Mouse (Mus musculus) forebrain, embryonic 13.5 days (tissue): ENCODE data around the gene B3gat3. TPM values are rescaled to one million over a fixed set of nuclear protein-coding genes. Genes with fewer than 3 reads are reported as not detected.
A peak's percentile ranks its signal among the peaks of the same experiment; 100 is the strongest.

Experiments used
- ATAC-seq: fragments of 200-750 bp; cut with Nextera tagmentation; 2 replicates; pipeline ENCODE4 v1.8.0; 2017
- H3K27ac ChIP-seq: fragments of 300-500 bp; sonication (generic); 2 replicates; pipeline ENCODE4 v1.5.1; 2015; ENCODE audit warnings: inconsistent platforms, mild to moderate bottlenecking, moderate library complexity
- H3K27me3 ChIP-seq: fragments of 300-500 bp; sonication (generic); 2 replicates; pipeline ENCODE4 v1.6.1; 2015; ENCODE audit warnings: mild to moderate bottlenecking, inconsistent platforms
- H3K36me3 ChIP-seq: fragments of 300-500 bp; sonication (generic); 2 replicates; pipeline ENCODE4 v1.6.1; 2015; ENCODE audit warnings: mild to moderate bottlenecking, inconsistent platforms; ENCODE audit not compliant: poor library complexity, severe bottlenecking
- H3K4me1 ChIP-seq: fragments of 300-500 bp; sonication (generic); 2 replicates; pipeline ENCODE4 v1.6.1; 2015; ENCODE audit warnings: inconsistent platforms
- H3K4me2 ChIP-seq: fragments of 300-500 bp; sonication (generic); 2 replicates; pipeline ENCODE4 v1.6.1; 2015; ENCODE audit warnings: inconsistent platforms, mild to moderate bottlenecking, moderate library complexity
- H3K4me3 ChIP-seq: fragments of 300-500 bp; sonication (generic); 2 replicates; pipeline ENCODE4 v1.5.1; 2015; ENCODE audit warnings: mild to moderate bottlenecking, inconsistent platforms
- H3K9ac ChIP-seq: fragments of 300-500 bp; sonication (generic); 2 replicates; pipeline ENCODE4 v1.6.1; 2015; ENCODE audit warnings: mild to moderate bottlenecking, inconsistent platforms
- H3K9me3 ChIP-seq: fragments of 300-500 bp; sonication (generic); replicated peaks from 2 replicates; pipeline ENCODE4 v1.6.1; 2016; ENCODE audit warnings: inconsistent platforms
- WGBS: fragments of 180-500 bp; shearing (Covaris S2); methylation state at CpG from one replicate; pipeline ENCODE4 v1.1.7; 2015; 5-methylcytosine and 5-hydroxymethylcytosine counted together
- microRNA-seq: library from miRNA; unstranded; fragments of <30 nt; microRNA quantifications from one replicate; pipeline ENCODE4, GENCODE M21; 2016
- polyA plus RNA-seq: library from polyadenylated mRNA; unstranded; fragments of >200 nt; fragmentation: Nextera tagmentation; extraction: Ambion mirVana; gene quantifications from 2 replicates; pipeline ENCODE4 v1.2.1, GENCODE M21; 2015

The B3gat3 gene
- polyA plus RNA-seq, 1 experiment from 2014 or later, result 66.4 TPM

DNA sequence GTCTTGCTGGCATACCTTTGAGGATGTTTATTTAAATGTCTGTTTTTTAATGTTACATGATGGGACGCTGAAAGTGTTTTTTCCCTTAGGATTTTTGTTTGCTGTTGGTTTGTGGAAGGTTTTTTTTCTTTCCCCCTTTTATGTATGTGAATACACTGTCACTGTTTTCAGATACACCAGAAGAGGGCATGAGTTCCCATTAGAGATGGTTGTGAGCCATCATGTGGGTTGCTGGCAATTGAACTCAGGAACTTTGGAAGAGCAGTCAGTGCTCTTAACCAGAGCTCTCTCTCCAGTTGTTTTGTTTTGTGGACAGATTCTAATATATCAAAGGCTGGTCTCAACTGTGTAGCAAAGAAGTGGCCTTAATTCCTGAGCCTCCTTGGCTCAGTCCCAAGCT, 54.5 kb downstream of the B3gat3 start:
- ATAC-seq, result no peak
- Histone ChIP-seq H3K36me3 (peaks cover 99% of the 10 kb centered on the region), H3K4me3 (no peak overlapping the region), H3K4me1 (no peaks in the 10 kb centered on the region), H3K27me3 (no peaks in the 10 kb centered on the region), H3K4me2 (no peak overlapping the region), H3K9me3 (no peaks in the 10 kb centered on the region), H3K9ac (no peak overlapping the region), H3K27ac (no peak overlapping the region)
- WGBS, result 91% methylated on average over 1 of the region's 1 CpGs

DNA sequence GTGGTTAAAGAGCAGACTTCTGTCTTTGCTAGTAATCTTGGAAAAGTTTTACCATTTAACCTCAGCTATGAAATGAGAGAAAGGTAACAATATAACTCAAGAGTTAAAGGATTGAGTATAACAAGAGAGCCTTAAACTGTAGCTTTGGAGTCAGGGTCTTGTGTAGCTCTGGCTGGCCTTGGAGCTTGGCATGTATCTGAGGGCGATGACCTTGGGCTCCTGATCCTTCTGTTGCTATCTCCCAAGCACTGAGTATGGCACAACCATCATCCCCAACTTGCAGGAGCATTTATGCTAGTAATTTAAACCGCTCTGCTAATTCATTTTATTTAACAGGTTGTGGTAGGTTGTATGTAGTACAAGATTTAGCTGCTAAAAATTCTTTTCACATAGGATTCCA, 55.3 kb downstream of the B3gat3 start:
- 95% methylated on average over 2 of the region's 2 CpGs for WGBS
- no peaks in the 10 kb centered on the region for H3K9me3 ChIP-seq
- ATAC-seq, result no peak

DNA sequence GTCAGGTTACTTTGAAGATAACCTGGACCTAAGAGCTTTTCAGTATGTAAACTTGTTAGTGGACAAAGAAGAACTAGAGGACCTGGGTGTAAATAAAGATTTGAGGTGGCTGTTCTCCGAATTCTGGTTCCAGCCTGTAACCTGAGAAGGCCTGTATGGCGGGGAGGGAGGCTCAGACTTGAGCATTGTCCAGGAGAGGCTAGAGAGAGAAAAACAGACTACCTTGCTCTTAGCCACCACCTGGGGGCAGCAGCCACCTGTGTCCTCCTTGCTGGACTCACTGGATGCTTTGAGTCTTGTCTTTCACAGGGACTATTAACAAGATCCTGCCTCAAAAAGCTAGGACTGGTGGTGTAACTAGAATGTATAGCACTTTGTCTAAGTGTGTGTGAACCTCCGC, 56.4 kb downstream of the B3gat3 start:
- 39% methylated on average over 3 of the region's 3 CpGs for WGBS
- peaks cover 93% of the 10 kb centered on the region for H3K36me3 ChIP-seq
- H3K27ac ChIP-seq, result no peak overlapping the region
- ATAC-seq, result peak; percentile 66; the same call in 1 of the 2 replicates
- no peaks in the 10 kb centered on the region for H3K27me3 ChIP-seq
- no peak overlapping the region for H3K9ac ChIP-seq
- no peak overlapping the region for H3K4me3 ChIP-seq
- H3K4me2 ChIP-seq, result no peak overlapping the region
- peaks cover 11% of the 10 kb centered on the region for H3K4me1 ChIP-seq
- no peaks in the 10 kb centered on the region for H3K9me3 ChIP-seq

More for the DNA sequence above, 55.3 kb downstream of the B3gat3 start:
- Histone ChIP-seq H3K27me3 (no peaks in the 10 kb centered on the region), H3K4me1 (0 out of 2 replicates have a peak, but pooled peaks cover 3% of the 10 kb centered on the region), H3K27ac (no peak overlapping the region), H3K4me2 (no peak overlapping the region), H3K36me3 (peaks cover 99% of the 10 kb centered on the region), H3K4me3 (no peak overlapping the region), H3K9ac (no peak overlapping the region)

Small RNA genes within 50 kb of the gene (microRNA-seq; reads per million reads assigned to microRNA genes)
- 0.80 reads per million for gene Mir5136

Other genes with a start within 250 kb of the B3gat3 start
- gene Slc3a2, start 197.0 kb upstream of the B3gat3 start, polyA plus RNA-seq, result 135 and 143 TPM in 2 replicates
- 92.0 and 97.4 TPM in 2 replicates for gene Wdr74, start 184.5 kb upstream of the B3gat3 start, polyA plus RNA-seq
- 1.9 and 3.7 TPM in 2 replicates for gene 1700092M07Rik, start 179.7 kb upstream of the B3gat3 start, polyA plus RNA-seq
- 117 and 118 TPM in 2 replicates for gene Stx5a, start 179.0 kb upstream of the B3gat3 start, polyA plus RNA-seq
- 194 and 211 TPM in 2 replicates for gene Nxf1, start 163.3 kb upstream of the B3gat3 start, polyA plus RNA-seq
- 260 and 261 TPM in 2 replicates for gene Tmem223, start 149.4 kb upstream of the B3gat3 start, polyA plus RNA-seq
- gene Tmem179b, start 145.9 kb upstream of the B3gat3 start, polyA plus RNA-seq, result 35.9 and 36.5 TPM in 2 replicates
- gene Taf6l, start 134.0 kb upstream of the B3gat3 start, polyA plus RNA-seq, result 30.1 and 33.0 TPM in 2 replicates
- 174 and 190 TPM in 2 replicates for gene Polr2g, start 121.8 kb upstream of the B3gat3 start, polyA plus RNA-seq
- 7.9 and 8.5 TPM in 2 replicates for gene Zbtb3, start 117.8 kb upstream of the B3gat3 start, polyA plus RNA-seq
- gene Ttc9c, start 101.0 kb upstream of the B3gat3 start, polyA plus RNA-seq, result 86.1 and 89.1 TPM in 2 replicates
- gene Hnrnpul2, start 100.4 kb upstream of the B3gat3 start, polyA plus RNA-seq, result 6.4 and 6.8 TPM in 2 replicates
- not detected in 2 replicates for gene AC129217.1, start 90.6 kb upstream of the B3gat3 start, polyA plus RNA-seq
- gene Bscl2, start 82.9 kb upstream of the B3gat3 start, polyA plus RNA-seq, result 66.9 and 72.1 TPM in 2 replicates
- 198 and 204 TPM in 2 replicates for gene Gng3, start 81.2 kb upstream of the B3gat3 start, polyA plus RNA-seq
- gene Lrrn4cl, start 69.6 kb upstream of the B3gat3 start, polyA plus RNA-seq, result 0.28 and 0.39 TPM in 2 replicates
- 188 and 194 TPM in 2 replicates for gene Ubxn1, start 48.9 kb upstream of the B3gat3 start, polyA plus RNA-seq
- 61.8 and 64.6 TPM in 2 replicates for gene Uqcc3, start 39.5 kb upstream of the B3gat3 start, polyA plus RNA-seq
- gene Lbhd1, start 36.6 kb upstream of the B3gat3 start, polyA plus RNA-seq, result 73.6 and 85.7 TPM in 2 replicates
- gene Gm49403, start 36.4 kb upstream of the B3gat3 start, polyA plus RNA-seq, result not detected in 2 replicates
- 92.5 and 97.7 TPM in 2 replicates for gene 1810009A15Rik, start 31.5 kb upstream of the B3gat3 start, polyA plus RNA-seq
- gene Gm49416, start 31.4 kb upstream of the B3gat3 start, polyA plus RNA-seq, result not detected in 2 replicates
- 37.9 and 44.5 TPM in 2 replicates for gene Ints5, start 27.4 kb upstream of the B3gat3 start, polyA plus RNA-seq
- 83.6 and 91.5 TPM in 2 replicates for gene Ganab, start 22.3 kb upstream of the B3gat3 start, polyA plus RNA-seq
- 1.2 and 1.3 TPM in 2 replicates for gene Rom1, start 9.0 kb downstream of the B3gat3 start, polyA plus RNA-seq
- gene Eml3, start 9.2 kb downstream of the B3gat3 start, polyA plus RNA-seq, result 8.9 and 9.6 TPM in 2 replicates
- 178 and 180 TPM in 2 replicates for gene Mta2, start 21.5 kb downstream of the B3gat3 start, polyA plus RNA-seq
- 35.3 and 36.7 TPM in 2 replicates for gene Tut1, start 33.5 kb downstream of the B3gat3 start, polyA plus RNA-seq
- 369 and 373 TPM in 2 replicates for gene Eef1g, start 46.7 kb downstream of the B3gat3 start, polyA plus RNA-seq
- gene Ahnak, start 68.9 kb downstream of the B3gat3 start, polyA plus RNA-seq, result 2.8 and 3.0 TPM in 2 replicates
- gene Scgb1a1, start 167.6 kb downstream of the B3gat3 start, polyA plus RNA-seq, result not detected in 2 replicates
- gene Asrgl1, start 215.3 kb downstream of the B3gat3 start, polyA plus RNA-seq, result 28.7 and 29.4 TPM in 2 replicates